Mouse (Mus musculus): ENCODE measurements around the gene Tmc8.
"Not testable (repeated sequence)": the region's sequence is repeated elsewhere in the genome, so short reads cannot be mapped to it uniquely, and the experiment has no call there.

Gene Tmc8

DNA sequence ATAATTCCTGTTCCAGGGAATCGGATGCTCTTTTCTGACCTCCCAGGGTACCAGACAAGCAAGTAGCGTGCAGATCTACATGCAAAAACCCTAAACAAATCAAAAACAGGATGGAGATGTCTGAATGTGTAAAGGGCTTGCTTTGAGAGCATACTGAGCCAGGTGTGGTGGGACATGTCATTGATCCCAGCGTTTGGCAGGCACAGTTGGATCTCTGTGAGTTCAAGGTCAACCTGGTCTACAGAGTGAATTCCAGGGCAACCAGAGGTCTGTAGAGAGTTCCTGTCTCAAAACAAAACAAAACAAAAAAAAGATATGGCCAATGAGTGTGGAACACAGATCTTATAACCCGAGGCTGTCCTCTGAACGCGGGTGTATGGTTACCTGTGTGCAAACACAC is 41.5 kb downstream of the Tmc8 start:
- DNase-seq (ENCODE audit: extremely low spot score, low read depth, low spot score) = no peak

DNA sequence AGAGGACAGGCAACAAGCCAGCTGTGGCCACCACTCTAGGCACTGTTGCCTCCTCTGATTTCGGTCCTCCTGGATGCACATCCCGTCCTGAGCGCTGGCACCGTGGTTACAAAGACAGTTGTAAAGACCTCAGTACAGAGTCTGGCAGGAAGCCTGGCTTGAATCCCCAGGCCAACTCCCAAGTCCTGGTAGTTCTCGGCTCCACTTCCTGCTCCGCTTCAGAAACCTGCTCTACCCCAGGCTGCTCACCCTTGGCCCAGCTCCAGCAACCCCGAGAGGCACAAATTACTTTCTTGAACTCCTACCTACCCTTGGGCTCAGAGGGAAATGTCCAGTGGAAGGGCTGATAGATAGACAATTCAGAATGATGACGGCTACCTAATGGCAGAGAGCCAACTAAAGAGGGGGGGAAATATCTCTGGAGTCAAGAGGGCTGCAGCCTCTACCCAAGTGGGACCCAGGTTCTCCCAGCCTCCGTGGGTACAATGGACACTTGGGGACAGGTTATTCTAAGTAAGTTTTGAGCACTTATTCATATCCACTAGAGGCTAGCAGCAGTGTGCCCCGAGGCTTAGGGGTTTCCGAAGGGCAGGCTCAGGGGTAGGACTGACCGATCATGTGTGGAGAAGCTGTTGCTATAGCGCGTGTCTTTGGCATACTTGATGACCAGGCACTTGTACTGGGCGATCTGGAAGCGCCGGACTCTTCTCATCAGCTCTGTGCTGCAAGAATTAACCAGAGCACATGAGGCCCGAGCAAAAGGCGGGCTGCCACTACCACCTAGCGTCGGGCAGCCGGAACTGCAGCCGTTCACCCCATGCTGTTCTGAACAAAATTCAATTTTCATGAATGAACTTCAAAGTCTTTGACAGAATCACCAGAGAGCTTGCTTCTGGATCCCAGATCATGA is 42.4 kb downstream of the Tmc8 start:
- DNase-seq (ENCODE audit: extremely low spot score, low read depth, low spot score) = no peak

- DNase-seq (ENCODE audit: extremely low spot score, low read depth, low spot score) = peak; percentile 71
These were observed 43.6 kb downstream of the Tmc8 start, which contains the start of the genes Afmid and Tk1 for GRCm38 (mm10) chr11:117825333-117826101. Gene Afmid (plus strand): TSS chr11:117825924. Gene Tk1 (minus strand): TSS chr11:117826092.

DNA sequence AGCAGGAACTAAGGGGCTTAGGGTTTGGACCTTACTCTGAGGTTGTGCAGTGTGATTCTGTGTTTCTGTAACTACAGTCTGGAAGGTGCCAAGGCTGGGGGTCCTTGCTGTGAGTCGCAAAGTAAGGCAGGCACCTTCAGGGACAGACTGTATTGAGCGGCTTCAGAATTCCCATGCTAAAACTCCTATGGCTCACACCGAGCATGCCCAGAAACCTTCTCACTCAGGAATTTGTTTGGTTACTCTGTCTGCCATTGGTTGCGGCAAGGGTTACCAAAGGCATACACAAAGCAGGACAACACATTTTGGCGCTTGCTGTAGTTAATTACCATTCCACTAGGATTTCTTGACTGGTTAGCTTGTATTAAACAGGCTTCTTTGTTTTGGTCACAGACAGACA is 44.3 kb downstream of the Tmc8 start:
- no peak for DNase-seq (ENCODE audit: extremely low spot score, low read depth, low spot score)

DNA sequence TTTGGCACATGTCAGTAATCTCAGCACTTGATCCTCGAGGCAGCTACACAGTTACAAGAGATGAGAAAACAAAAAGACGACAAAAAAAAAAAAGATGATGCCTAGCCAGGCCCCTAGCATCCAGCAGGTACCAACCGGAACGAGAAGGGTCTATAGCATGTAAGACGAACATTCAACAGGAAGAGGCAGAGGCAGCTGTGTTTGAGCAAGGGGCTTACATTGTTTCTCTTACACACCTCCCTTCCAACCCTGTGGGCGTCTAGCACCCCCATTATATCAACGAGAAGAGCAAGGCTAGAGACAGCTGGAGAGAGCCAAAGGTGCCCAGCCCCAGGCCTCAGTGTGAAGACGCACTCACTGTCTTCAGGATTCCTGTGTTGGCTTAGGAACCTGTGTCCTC is 45.0 kb downstream of the Tmc8 start:
- no peak for DNase-seq (ENCODE audit: extremely low spot score, low read depth, low spot score)

DNA sequence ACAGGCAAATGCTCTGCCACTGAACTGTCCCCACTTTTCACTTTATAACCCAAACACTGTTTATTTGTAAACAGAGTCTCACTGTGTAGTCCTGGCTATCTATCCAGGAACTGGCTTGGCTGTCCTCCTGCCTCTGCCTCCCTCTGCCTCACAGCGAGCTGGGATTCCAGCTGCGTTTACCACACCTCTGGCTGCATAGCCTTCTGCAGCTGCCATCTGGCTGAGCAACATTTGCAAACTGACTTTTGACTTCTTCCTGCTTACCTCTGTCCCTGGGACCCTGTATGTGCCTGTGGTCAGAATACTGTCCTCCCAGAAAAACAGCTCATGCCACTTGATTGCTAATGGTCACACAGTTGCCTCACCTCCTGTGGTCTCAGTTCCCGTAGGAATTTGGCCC is 45.5 kb downstream of the Tmc8 start:
- DNase-seq (ENCODE audit: extremely low spot score, low read depth, low spot score) = no peak

DNA sequence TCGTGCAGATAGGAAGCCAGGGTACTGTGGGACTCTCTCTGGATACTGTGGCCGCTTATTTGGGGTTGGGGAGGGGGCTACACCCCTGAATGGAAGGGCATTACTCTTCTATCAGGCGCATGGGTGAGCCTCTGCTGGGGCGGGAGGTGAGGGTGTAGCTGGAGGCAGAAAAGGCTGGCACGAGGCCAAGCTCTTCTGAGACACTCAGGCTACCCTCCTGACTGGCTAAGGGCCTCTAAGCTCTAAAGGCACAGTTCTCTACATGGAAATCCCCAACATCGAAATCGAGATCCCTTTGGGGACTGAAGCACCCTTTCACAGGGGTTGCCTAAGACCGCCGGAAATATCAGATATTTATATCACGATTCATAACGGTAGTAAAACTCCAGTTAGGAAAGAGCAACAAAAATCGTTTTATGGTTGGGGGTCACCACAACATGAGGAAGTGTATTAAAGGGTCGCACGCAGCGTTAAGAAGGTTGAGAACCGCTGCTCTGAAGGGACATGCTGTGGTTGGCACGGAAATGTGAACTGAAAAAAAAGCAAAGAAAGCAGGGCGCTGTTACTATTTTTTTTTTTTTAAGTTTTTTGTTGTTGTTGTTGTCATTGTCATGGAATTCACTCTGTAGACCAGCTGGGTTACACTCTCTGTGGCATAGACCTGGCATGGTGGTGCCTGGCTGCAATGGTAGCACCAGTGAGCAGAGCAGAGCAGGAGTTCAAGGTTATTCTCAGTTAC is 46.4 kb downstream of the Tmc8 start:
- DNase-seq (ENCODE audit: extremely low spot score, low read depth, low spot score) = no peak

DNA sequence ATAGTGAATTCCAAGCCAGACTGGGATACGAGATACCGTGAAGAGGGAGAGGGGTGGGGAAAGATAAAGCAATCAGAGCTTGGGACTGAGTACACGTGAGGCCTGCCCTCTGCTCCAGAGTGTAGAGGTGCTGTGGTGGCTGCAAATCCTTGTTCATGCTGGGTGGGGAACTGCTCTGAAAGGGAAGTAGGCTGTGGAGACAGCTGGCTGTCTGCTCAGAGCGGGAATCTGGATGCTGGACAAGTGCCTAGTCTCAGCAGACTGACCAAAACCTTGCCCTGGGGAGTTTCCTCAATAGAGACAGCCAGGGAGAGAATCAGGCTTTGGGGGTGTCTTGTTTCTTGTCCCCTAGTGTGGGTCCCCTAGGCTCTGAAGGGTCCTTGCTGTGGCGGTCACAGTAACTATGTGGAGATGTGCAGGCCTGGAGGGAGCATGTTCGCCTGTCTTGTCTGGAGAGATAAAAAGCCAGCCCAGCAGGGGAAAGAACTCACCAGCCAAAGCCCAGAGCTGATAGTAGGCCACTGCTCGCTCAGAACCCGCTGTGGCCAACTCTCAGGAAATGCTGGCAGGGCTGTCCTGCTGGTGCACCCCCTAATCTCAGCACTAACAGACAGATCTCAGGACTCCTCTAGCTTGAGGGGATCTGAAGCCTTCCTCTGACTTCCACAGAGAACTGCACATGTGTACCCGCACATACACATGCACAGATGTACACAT is 47.2 kb downstream of the Tmc8 start:
- DNase-seq (ENCODE audit: extremely low spot score, low read depth, low spot score) = no peak

GRCm38 (mm10) chr11:117829671-117830215 is 47.9 kb downstream of the Tmc8 start:
- DNase-seq (ENCODE audit: extremely low spot score, low read depth, low spot score) = no peak

DNA sequence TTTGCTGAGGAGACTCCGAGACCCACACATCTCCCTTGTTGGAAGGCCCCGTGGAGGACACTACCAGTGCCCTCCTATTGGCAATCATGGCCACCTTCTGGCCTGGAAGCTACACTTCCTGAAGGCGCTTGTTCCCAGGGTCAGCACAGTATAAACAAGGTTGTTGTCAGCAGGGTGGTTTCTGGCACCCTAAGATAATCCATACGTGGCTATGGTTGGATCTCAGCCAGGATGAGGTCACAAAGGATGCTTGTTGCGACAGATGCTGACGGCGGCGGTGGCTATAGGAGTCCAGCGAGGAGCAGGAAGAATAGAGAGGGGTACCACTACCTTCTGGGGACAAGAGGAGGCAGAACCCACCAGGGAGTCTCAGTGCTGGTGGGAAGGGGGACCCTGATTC is 48.5 kb downstream of the Tmc8 start:
- DNase-seq (ENCODE audit: extremely low spot score, low read depth, low spot score) = no peak

GRCm38 (mm10) chr11:117832086-117832969 is 50.5 kb downstream of the Tmc8 start:
- DNase-seq (ENCODE audit: extremely low spot score, low read depth, low spot score) = no peak

DNA sequence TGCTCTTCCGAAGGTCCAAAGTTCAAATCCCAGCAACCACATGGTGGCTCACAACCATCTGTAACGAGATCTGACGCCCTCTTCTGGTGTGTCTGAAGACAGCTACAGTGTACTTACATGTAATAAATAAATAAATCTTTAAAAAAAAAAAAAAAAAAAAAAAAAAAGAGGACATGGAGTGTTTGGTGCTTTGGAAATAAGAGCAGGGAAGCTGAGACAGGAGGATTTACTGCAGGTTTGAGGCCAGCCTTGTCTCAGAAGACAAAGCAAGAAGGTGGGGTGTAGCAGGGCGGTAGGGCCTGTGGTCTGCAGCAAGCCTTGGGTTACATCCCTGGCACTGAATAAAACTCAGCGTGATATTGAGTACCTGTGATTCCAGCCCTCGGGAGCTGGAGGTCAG is 51.6 kb downstream of the Tmc8 start:
- not testable (repeated sequence) for DNase-seq (ENCODE audit: extremely low spot score, low read depth, low spot score)

- no peak for DNase-seq (ENCODE audit: extremely low spot score, low read depth, low spot score)
These were observed 52.2 kb downstream of the Tmc8 start for GRCm38 (mm10) chr11:117834086-117834485.

DNA sequence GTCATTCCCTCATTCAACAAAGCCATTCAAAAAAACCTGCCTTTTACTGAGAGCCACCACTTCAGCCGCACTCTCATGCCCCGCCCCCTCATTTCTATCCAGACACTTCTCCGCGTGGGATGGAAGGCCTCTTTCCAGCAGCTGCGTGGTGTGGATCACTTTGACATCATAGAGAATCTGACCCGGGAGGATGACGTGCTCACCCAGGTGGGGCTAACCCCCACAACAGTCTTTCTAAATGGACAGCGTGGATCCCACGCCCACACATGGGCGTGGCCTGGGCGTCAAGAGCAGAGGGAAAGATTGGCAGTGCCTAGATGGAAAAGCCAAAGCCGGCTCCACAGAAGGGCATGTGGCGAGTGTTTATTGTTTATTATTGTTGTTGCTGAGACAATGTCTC is 54.4 kb downstream of the Tmc8 start:
- DNase-seq (ENCODE audit: extremely low spot score, low read depth, low spot score) = no peak

DNA sequence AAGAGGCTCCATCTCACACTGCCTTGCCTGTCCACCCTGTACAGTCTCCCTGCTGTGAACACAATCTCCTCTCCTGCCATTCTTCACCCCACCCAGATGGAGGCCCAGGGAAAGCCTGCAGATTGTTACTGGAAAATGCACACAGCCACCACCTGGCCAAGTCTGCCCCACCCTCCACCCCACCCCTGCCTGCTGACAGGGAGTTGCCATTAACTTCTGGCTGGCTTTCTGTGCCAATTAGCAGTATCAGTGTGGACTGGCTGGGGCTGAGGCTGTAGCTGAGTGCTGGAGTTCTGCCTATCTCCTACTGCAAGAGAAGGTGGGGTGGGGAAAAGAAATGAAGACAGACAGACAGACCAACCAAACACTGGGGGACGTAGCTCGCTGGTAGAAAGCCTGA is 56.7 kb downstream of the Tmc8 start:
- no peak for DNase-seq (ENCODE audit: extremely low spot score, low read depth, low spot score)

- DNase-seq (ENCODE audit: extremely low spot score, low read depth, low spot score) = no peak
These were observed 57.1 kb downstream of the Tmc8 start for GRCm38 (mm10) chr11:117839021-117839420.

DNA sequence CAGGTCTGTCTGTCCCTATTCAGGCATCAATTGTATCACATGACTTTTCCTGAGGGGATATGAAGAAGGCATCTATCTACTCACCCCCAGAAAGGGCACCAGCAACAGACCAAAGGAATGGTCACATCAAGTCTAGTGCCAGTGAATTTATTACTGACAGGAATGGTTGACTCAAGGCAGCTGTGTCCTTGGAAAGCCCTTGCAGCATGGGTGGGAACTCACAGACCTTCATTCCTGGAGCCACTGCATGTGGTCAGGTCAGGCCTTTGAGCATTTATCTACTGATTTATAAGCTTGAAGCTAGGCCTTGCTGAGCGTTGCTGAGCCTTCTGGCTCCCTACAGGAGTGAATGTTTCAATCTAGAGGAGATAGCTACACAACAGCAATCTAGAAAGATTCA is 59.0 kb downstream of the Tmc8 start:
- DNase-seq (ENCODE audit: extremely low spot score, low read depth, low spot score) = no peak
